Mouse (Mus musculus): ENCODE data around the gene Adamts6. TPM values are rescaled to one million over a fixed set of nuclear protein-coding genes. Genes with fewer than 3 reads are reported as not detected.

Adamts6 gene
- polyA plus RNA-seq, 1 experiment from 2014 or later, result 4.5 TPM

DNA sequence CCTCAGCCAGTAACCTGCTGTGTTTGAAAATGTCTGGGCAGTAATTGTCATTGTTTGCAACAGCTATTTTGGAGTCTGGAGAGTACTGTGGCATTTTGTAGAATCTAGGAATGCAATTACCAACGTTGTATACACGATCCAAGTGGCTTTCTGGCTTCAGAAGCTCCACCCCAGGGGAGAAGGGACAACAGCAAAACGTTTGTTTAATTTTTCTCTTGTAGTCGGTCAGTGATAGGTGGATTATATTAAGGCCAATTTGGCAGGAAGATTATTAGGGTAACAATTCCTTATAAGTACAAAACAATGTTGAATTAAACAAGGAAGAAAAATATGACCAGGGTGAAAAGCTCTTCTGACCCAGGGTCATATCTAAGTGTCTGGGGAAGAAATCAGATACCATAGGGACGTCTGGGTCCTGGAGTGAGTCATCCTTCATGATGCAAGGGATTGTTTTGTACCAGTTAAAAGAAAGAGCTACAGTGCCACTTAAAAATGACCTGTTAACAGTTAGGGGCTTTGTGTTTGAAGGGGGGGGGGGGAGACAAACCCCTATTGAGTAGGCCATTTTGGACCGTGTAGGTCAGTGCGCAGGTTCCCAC, 229.2 kb downstream of the Adamts6 start:
- peaks cover 5% of the 10 kb centered on the region; the same call in 1 of the 2 replicates for H3K4me1 ChIP-seq (ENCODE audit: insufficient read depth)
- 31% methylated on average over 7 of the region's 7 CpGs for WGBS
- no peak overlapping the region for H3K4me2 ChIP-seq
- no peaks in the 10 kb centered on the region for H3K36me3 ChIP-seq (ENCODE audit: insufficient read depth)
- DNase-seq (peak; percentile 60), ATAC-seq (ENCODE audit: insufficient read depth) (peak; percentile 12; the same call in 1 of the 2 replicates)
- no peak overlapping the region for H3K9ac ChIP-seq
- H3K27ac ChIP-seq (ENCODE audit: low read depth), result peak overlapping the region; percentile 89
- no peak overlapping the region for H3K4me3 ChIP-seq (ENCODE audit: low read depth, low read length)
- no peaks in the 10 kb centered on the region for H3K9me3 ChIP-seq (ENCODE audit: low read depth, low read length)
- no peak for TF ChIP-seq CTCF (IDR thresholded peaks at IDR 0.05; ENCODE audit: low read depth)
- H3K27me3 ChIP-seq (ENCODE audit: insufficient read depth, low read length), result no peaks in the 10 kb centered on the region

GRCm38 (mm10) chr13:104517638-104518311, 230.1 kb downstream of the Adamts6 start:
- 42% methylated on average over 15 of the region's 15 CpGs for WGBS

DNA sequence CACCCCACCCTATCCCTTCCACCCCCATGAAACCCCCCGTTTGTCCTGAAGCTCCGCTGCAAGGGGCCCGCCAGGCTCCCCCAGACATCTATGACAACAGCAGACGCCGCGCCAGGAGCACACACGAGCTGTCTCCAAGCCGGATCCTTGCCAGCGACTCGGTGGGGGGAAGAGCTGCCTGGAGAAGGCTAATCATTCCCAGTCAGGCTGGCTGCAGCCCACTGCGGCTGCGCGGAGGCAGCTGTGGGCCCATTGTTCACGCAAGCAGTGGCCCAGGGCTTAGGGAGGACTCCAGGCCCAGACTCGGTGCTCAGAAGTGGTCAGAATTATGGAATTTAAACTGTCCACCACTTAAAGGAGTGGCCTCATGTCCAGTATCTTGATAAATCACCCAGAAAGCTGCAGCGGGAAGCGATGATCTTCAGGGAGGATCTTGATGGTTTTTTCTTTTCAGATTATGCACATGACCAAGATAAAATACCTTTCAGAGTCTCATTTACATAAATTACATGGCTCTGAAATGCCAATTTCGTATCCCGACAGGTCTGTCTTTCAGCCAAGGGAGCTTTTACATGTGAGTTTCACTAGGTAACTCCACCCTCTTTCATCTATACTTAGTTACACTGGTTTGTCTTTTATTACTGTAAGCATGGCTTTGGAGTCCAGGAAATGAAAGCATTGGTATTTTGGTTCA, 230.8 kb downstream of the Adamts6 start:
- Histone ChIP-seq H3K4me3 (ENCODE audit: low read depth, low read length) (peak overlapping the region; percentile 17), H3K4me1 (ENCODE audit: insufficient read depth) (peaks cover 5% of the 10 kb centered on the region; the same call in 1 of the 2 replicates), H3K27me3 (ENCODE audit: insufficient read depth, low read length) (no peaks in the 10 kb centered on the region), H3K27ac (ENCODE audit: low read depth) (peak overlapping the region; percentile 89), H3K36me3 (ENCODE audit: insufficient read depth) (no peaks in the 10 kb centered on the region), H3K9ac (peak overlapping the region; percentile 54), H3K9me3 (ENCODE audit: low read depth, low read length) (no peaks in the 10 kb centered on the region), H3K4me2 (peak overlapping the region; percentile 60)
- peak; percentile 96 for DNase-seq
- peak; percentile 94 for ATAC-seq (ENCODE audit: insufficient read depth)
- 13% methylated on average over 19 of the region's 19 CpGs for WGBS
- no peak for TF ChIP-seq CTCF (IDR thresholded peaks at IDR 0.05; ENCODE audit: low read depth)

More at GRCm38 (mm10) chr13:104517638-104518311, 230.1 kb downstream of the Adamts6 start:
- ATAC-seq (ENCODE audit: insufficient read depth) (peak; percentile 80), DNase-seq (peak; percentile 69)
- H3K27ac ChIP-seq (ENCODE audit: low read depth), result peak overlapping the region; percentile 89
- peak overlapping the region; percentile 54 for H3K9ac ChIP-seq
- no peak; the same call in 1 of the 2 replicates for TF ChIP-seq CTCF (IDR thresholded peaks at IDR 0.05; ENCODE audit: low read depth)
- H3K4me1 ChIP-seq (ENCODE audit: insufficient read depth), result peaks cover 5% of the 10 kb centered on the region; the same call in 1 of the 2 replicates
- no peaks in the 10 kb centered on the region for H3K27me3 ChIP-seq (ENCODE audit: insufficient read depth, low read length)
- no peaks in the 10 kb centered on the region for H3K36me3 ChIP-seq (ENCODE audit: insufficient read depth)
- H3K9me3 ChIP-seq (ENCODE audit: low read depth, low read length), result no peaks in the 10 kb centered on the region
- H3K4me2 ChIP-seq, result peak overlapping the region; percentile 60
- peak overlapping the region; percentile 17 for H3K4me3 ChIP-seq (ENCODE audit: low read depth, low read length)

DNA sequence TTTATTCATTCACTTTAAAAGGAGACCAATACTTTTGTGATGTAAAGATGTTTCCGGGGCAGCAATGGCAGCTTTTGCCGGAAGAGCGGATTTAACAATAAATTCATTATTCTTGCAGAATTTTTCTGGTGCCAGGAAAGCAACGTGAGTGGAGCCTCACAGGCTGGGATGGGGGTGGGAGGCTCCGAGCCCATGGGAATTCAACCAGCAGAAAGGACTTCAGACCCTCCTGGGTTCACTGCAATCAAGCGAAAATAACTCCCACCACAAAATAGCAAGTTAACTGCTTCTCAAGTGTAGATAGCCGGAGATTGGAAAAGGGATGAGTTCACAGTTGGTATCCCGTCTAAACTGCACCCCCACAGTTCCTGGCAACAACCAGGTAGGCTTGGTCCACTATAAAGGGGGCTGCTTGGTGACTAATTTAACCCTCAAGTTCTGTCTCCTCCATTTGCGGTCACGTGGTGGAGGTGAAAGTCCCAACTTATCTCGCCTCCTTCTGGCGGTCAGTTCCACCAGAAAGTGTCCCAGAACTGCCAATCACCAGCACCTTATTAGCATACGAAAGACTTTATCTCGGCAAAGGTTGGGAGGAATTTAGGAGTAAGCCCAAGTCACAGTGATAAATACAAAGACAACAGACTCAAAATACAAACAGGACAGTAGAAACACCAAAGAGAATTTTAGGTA, 231.5 kb downstream of the Adamts6 start:
- ATAC-seq (ENCODE audit: insufficient read depth), result no peak
- no peaks in the 10 kb centered on the region for H3K36me3 ChIP-seq (ENCODE audit: insufficient read depth)
- peaks cover 5% of the 10 kb centered on the region; the same call in 1 of the 2 replicates for H3K4me1 ChIP-seq (ENCODE audit: insufficient read depth)
- no peak overlapping the region; the same call in 1 of the 2 replicates for H3K4me2 ChIP-seq
- no peak overlapping the region for H3K9ac ChIP-seq
- no peak for TF ChIP-seq CTCF (IDR thresholded peaks at IDR 0.05; ENCODE audit: low read depth)
- H3K9me3 ChIP-seq (ENCODE audit: low read depth, low read length), result no peaks in the 10 kb centered on the region
- peak; percentile 17 for DNase-seq
- 68% methylated on average over 14 of the region's 14 CpGs for WGBS
- H3K27ac ChIP-seq (ENCODE audit: low read depth), result peak overlapping the region; percentile 89
- no peaks in the 10 kb centered on the region for H3K27me3 ChIP-seq (ENCODE audit: insufficient read depth, low read length)
- no peak overlapping the region for H3K4me3 ChIP-seq (ENCODE audit: low read depth, low read length)

DNA sequence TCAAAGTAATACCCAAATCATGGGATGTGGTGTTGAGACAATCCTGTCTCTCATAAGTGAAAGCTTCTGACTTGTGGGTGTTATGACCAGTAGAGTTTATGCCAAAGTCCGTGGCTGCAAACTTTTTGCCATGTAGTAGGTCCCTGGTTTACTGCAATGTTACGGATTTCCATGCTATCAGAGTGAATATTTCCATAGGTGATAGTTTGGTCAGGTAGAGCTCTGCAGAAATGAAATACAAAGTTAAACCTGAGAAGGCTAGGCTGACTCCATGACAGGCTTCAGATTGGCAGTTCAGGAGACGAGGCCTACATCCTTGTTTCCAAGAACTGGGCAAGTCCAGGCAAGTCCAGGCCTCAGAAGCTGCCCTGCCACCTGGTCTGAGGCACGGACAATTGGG, 232.3 kb downstream of the Adamts6 start:
- Histone ChIP-seq H3K4me1 (ENCODE audit: insufficient read depth) (peaks cover 5% of the 10 kb centered on the region; the same call in 1 of the 2 replicates), H3K36me3 (ENCODE audit: insufficient read depth) (no peaks in the 10 kb centered on the region), H3K27ac (ENCODE audit: low read depth) (no peak overlapping the region), H3K4me3 (ENCODE audit: low read depth, low read length) (no peak overlapping the region), H3K4me2 (no peak overlapping the region), H3K27me3 (ENCODE audit: insufficient read depth, low read length) (no peaks in the 10 kb centered on the region), H3K9me3 (ENCODE audit: low read depth, low read length) (no peaks in the 10 kb centered on the region), H3K9ac (no peak overlapping the region)
- DNase-seq (no peak), ATAC-seq (ENCODE audit: insufficient read depth) (no peak)
- WGBS, result 83% methylated on average over 4 of the region's 4 CpGs
- no peak for TF ChIP-seq CTCF (IDR thresholded peaks at IDR 0.05; ENCODE audit: low read depth)

DNA sequence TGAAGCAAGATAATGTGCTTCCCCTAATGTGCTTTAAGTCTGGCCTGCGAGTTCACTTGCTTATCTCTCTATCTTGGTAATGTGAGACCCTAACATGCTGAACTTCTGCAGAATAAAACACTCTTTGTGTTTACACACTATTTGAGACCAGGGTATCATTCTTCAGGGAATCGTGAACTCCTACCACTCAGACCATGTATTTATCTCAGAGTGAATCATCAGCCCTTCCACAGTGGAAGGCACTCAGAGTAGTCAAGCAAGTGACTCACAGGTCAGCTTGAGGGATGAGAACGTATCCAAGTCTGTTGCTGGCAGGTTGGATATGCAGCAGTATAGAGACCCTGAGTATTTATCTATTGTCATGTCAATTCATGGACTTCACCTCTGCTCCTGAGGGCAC, 232.8 kb downstream of the Adamts6 start:
- no peak overlapping the region for H3K9ac ChIP-seq
- no peaks in the 10 kb centered on the region for H3K36me3 ChIP-seq (ENCODE audit: insufficient read depth)
- WGBS, result 56% methylated on average over 3 of the region's 3 CpGs
- no peak for TF ChIP-seq CTCF (IDR thresholded peaks at IDR 0.05; ENCODE audit: low read depth)
- no peak overlapping the region for H3K27ac ChIP-seq (ENCODE audit: low read depth)
- H3K4me1 ChIP-seq (ENCODE audit: insufficient read depth), result peaks cover 5% of the 10 kb centered on the region; the same call in 1 of the 2 replicates
- DNase-seq, result no peak
- no peak overlapping the region for H3K4me2 ChIP-seq
- no peak overlapping the region for H3K4me3 ChIP-seq (ENCODE audit: low read depth, low read length)
- H3K27me3 ChIP-seq (ENCODE audit: insufficient read depth, low read length), result no peaks in the 10 kb centered on the region
- ATAC-seq (ENCODE audit: insufficient read depth), result no peak
- H3K9me3 ChIP-seq (ENCODE audit: low read depth, low read length), result no peaks in the 10 kb centered on the region
